Mouse (Mus musculus) A20 (cell line): Measurements from ENCODE around the gene Slc11a1.

Experiments used
- DNase-seq: peaks from one replicate; pipeline ENCODE4 v3.0.0-alpha.2; 2011; ENCODE audit warnings: low read depth, low spot score

Slc11a1 gene

DNA sequence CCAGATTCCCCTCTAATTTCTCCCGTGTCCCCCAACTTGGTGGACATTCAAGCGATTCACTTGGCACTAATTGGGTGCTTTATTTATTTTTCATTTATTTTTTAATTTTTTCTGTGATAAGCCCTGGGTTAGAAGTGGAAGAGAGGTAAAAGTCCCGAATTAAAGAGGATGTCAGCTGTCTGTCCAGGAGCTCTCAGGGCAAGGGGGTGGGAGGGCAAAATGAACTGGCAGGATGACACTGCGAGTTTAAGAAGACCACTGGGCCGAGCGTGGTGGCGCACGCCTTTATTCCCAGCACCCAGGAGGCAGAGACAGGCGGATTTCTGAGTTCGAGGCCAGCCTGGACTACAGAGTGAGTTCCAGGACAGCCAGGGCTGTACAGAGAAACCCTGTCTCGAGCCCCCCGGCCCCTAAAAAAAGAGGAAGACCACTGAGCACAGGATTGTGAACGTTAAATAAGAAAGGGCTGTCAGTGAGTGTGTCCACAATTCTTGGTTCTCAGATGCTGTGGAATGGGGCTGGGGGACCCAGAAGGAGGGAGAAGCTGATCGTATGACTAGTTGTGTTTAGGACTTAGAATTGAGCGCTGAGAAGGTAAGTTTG is 12.5 kb downstream of the Slc11a1 start:
- DNase-seq: peak; percentile 43

DNA sequence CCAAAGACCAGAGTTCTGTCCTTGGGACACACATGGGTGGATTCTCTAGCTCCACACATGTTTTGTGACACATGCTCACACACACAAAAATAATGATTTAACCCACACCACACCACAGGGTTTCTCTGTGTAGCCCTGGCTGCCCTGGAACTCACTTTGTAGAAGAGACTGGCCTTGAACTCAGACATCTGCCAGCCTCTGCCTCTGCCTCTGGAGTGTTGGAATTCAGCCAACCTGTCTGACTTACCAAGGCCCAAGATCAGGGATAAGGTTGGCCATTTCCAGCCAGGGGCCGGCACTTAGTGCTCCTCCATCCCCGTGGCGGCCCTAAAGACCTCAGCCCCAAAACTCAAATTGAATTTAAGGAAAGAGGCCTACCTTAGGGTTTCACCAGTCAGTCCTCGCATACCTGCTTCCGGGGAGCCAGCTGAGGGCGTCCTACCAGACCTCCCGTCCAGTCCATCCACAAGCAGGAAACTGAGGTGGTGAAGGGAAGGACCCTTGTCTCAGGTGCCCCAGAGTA is 13.5 kb downstream of the Slc11a1 start:
- no peak for DNase-seq

DNA sequence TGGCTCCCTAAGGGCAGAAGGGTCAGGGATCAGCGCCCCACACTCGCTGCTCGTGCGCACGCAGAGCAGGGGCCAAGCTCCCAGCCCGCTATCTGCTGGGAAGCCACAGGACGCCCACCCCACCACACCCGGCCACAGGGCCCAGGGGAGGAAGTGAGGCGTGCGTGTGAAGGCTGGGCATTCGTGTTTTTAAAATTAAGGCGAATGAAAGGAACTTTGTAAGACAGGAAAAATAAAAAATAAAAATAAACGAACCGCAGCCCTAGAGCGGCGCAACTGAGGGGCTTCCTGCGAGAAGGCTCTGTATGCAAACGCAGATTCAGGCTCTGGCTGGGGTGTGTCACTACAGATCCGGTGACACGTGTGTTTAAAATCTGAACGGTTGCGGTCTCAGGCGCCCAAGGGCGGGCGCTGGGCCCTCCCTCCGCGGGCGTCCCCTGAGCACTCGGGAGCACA is 14.9 kb downstream of the Slc11a1 start:
- peak; percentile 91 for DNase-seq

DNA sequence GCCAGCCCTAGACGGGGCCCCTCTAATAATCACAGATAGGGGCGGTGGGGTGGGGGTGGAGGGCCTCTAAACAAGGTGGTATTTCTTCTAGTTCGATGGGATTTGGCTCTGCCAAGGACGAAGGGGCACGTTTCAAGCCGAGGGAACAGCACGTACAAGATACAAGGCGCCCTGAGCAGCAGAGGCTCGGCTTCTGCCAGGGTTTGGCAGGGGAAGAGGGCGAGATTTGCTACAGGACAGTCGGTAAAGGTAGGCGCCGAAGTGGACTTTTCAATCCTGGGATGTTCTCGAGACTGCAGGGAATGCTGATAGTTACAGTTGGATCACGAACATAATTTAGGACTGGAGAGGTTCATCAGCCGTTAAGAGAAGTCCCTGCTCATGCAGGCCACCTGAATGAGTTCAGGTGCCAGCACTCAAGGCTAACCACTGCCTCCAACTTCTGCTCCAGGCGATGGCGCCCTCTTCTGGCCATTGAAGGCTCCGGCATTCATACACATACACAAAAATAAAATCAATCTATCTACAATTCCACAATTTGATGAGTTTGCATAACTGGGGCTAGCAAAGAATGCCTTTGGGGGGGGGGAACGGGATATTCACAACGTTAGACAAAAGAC is 15.4 kb downstream of the Slc11a1 start:
- peak; percentile 95 for DNase-seq

DNA sequence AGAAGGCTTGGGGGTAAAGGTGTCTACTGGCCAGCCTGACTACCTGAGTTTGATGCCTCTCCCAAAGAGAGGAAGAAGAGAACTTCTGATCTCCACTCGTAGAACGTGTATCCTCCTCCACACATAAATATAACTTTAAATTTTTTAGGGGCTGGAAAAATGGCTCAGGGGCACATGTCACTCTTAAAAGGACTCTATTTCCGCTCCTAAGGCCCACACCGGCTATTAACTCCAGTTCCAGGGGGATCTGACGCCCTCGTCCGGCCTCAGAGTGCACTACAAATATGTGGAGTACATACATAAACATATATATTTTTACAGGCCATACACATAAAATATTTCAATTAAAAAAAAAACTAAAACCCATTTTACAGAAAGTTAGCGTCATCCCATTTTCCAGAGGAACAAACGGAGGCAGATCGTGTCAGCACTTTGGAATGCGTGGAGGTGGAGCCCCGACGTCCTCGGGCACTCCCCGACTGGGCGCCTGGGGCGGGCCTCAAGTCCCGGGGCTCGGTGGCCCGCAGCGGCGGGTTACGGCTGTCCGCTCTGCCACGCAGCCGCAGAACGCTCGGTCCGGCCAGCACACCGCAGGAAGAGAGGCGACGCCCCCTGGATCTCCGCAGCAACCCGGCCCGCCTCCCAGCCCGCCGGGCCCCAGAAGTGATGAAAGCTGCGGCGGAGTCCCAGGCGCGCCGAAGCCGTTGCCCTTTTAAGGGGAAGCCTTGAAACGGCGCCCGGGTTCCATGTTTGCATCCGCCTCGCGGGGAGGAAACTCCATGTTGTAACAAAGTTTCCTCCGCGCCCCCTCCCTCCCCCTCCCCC is 16.1 kb downstream of the Slc11a1 start, which contains the start of gene Ctdsp1:
Gene Ctdsp1, plus strand, starts transcription at position 586 of the 825 bp plus-strand sequence.
- peak; percentile 96 for DNase-seq

DNA sequence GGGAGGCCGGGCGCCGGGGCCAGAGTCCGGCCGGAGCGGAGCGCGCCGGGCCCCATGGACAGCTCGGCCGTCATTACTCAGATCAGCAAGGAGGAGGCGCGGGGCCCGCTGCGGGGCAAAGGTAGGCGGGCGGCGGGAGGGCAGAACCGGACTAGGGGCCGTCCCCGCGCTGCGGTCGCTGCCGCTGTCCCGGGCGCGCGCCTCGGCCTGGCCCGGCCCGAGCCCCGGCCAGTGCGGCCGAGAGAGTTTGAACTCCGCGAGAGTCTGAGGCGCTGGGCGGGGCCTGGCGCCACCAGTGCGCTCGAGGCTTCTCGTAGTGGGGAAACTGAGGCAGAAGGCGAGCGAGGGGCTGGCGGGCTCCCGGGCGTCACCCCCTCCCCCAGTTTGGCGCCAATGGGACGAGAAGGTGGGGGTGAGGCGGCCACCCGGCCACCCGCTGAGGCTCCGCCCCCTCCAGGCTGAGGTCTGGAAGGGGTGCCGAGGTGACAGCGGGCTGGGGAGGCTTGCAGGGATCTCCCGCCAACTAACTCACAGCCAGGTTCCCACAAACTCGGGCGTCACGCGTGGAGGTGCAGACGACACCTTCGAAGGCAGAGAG is 16.9 kb downstream of the Slc11a1 start:
- peak; percentile 92 for DNase-seq

DNA sequence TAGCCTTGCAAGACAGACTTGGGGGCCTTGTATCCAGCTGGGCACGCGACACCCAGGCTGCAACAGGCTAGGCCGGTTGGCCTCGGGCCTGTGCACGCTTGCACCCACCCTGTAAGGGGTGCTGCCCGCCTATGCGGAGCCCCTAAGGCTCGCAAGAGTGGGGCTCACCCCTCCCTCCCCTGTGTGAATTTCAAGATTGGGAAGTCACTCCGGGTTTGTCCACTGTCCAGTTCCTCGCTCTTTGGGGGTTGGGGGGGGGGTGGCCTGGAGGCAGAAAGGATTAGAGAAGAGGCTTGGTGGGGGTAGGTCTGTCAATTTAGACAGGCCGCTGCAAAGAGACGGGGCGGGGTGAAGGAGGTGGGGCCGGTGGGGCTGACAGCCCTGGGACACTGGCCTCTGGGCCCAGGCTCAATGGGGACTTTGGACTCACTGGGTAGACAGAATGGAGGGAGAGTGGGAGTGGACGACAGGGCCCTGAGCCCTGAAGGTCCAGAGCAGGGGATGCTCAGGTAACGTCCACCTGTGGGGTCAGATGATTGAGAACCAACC is 17.5 kb downstream of the Slc11a1 start:
- no peak for DNase-seq

DNA sequence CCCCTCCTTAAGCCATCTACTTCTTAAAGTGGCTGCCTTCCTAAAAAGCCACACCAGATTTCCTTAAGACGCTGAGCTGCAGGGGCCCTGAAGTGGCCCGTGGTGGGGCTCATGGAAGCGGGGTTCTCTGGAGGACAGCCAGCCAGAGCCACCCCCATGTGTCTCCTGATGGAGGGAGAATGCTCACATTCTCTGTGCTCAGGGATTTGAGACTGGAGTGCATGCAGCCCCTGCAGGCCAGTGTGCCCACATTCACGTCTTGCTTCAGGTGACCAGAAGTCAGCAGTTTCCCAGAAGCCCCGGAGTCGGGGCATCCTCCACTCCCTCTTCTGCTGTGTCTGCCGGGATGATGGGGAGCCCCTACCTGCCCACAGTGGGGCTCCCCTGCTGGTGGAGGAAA is 18.0 kb downstream of the Slc11a1 start:
- no peak for DNase-seq

DNA sequence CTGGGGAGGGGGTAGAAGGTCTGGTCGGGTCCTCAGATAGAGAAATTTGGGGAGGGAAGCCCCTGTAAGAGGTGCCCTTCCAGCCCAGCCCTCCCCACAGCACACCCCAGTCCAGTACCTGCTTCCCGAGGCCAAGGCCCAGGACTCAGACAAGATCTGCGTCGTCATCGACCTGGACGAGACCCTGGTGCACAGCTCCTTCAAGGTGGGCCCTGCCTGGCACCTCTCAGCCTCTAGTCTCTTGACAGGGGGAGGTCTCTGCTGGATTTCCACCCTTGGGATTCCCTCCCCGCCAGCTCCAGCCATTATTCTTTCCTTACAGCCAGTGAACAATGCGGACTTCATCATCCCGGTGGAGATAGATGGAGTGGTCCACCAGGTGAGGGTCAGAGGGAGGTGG is 18.7 kb downstream of the Slc11a1 start:
- no peak for DNase-seq

DNA sequence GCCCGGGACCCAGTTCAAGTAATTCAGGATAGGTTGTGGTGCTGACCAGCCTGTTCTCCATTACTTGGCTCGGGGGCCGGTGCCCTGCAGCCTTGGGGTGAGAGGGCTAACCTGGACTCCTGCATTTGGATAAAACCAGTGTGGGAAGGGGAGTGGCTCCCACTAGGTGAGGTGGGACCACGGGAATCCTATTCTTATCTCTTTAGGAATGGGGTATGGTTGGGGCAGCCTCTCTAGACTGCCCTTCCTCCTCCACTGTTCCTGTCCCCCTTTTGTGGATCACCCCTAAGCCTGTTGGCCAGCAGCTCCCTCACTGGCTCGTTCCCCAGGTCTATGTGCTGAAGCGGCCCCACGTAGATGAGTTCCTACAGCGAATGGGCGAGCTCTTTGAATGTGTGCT is 19.3 kb downstream of the Slc11a1 start:
- no peak for DNase-seq

DNA sequence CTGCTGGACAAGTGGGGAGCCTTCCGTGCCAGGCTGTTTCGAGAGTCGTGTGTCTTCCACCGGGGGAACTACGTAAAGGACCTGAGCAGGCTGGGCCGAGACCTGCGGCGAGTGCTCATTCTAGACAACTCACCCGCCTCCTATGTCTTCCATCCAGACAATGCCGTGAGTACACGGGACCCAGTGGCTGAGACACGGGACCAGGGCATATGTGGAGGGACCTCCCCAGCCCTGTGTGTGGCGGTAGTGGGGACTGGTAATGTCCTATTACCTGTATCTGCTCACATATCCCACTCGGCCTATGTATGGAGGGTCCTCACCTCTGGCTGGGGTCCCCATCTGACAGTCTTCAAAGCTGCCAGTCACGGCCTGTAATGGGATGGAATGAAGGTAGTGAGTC is 19.9 kb downstream of the Slc11a1 start:
- no peak for DNase-seq

DNA sequence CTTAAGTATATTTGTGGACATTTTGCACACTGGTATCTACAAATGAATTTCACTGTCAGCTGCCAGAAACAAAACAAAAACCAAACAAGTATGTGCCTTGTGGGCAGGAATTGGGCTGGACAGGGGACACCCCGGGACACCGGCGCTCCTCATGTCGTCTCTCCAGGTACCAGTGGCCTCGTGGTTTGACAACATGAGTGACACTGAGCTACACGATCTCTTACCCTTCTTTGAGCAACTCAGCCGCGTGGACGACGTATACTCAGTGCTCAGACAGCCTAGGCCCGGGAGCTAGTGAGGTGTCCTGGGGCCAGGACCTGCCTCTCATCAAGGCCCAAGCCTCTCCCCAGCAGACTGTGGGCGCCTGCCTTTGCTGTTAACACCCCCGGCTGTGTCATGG is 20.3 kb downstream of the Slc11a1 start:
- DNase-seq: no peak

DNA sequence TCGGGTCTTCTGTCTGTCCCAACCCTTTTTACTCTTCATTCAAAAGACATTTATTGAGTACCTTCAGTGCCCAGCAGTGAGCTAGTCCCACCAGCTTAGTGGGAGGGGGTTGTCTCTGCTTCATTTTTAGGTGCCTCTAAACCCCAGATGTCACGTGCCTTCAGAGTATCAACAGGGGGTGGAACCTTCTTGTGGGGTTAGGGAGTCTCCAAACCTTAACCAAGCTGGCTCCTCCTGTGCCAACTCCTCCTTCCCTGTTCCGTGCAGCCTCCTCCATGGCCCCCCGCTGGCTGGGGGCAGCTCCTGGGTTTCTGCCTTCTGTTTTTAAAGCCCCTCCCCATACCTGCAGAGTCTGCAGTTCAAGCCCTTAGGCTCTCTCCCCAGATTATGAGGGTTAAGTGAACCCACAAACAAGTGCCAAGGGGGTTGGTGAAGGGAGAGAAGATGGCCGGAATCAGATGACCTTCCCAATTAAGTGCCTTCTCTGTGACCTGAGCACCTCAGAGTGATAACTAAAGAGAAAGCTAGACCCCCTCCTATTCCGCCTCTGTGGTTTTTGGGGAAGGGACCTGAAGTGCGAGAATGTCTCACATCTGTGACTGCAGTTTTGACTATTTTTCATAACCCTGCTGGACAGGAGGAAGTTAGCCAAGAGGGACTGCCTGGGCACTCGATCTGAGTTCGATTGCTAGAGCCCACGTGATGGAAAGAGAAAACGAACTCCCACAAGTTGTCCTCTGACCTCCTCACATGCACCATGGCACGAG is 21.6 kb downstream of the Slc11a1 start:
- peak; percentile 33 for DNase-seq

DNA sequence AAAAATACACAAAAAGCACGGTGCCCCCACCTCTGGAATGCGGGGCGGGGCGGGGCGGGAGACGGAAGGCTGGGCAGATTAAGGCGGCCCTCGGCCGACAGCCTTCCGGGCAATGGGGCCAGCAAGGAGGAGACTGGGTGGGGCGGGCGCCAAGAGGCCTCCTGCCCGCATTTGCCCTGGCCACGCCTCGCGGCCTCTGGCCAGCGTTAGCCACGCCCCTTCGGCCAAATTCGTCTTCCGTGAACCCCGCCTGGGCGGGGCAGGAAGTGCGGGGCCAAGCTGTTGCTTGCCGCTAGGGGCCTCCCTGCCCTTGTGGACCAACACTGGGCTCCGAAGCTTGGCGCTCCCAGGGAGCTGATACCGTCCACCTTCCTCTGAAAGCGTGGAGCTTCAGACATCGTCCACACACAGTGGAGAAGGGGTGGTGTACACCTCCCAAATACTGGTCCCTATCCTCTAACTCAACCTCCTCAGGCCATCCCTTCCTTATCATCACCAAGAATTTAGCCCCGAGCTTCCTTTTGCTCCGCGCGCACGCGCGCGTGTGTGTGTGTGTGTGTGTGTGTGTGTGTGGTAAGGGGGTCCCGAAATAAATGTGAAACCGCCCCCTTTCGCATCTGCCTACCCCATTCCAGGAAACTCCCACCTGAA is 22.4 kb downstream of the Slc11a1 start:
- DNase-seq: peak; percentile 100

DNA sequence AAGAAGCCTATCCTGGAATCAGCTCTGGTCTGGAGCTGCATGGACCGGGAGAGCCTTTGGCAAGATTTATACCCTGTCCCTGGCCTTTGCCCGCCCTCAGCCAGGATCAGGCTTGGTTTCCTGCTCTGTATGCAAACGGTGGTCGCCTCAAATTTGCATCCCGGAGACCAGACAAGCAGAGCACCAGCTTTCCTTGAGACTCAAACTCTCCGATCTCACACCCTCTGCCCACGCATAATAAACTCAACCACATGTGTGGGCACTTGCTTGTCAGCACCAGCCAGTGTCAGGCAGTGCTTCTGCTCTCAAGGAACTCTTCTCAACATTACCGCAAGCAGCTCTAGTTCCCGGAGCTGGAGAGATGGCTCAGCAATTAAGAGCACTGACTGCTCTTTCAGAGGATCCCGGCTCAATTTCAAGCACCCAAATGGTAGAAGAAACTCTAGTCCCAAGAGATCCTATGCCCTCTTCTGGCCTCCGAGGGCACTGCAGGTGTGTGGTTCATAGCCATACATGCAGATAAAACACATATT is 23.0 kb downstream of the Slc11a1 start:
- DNase-seq: peak; percentile 91

DNA sequence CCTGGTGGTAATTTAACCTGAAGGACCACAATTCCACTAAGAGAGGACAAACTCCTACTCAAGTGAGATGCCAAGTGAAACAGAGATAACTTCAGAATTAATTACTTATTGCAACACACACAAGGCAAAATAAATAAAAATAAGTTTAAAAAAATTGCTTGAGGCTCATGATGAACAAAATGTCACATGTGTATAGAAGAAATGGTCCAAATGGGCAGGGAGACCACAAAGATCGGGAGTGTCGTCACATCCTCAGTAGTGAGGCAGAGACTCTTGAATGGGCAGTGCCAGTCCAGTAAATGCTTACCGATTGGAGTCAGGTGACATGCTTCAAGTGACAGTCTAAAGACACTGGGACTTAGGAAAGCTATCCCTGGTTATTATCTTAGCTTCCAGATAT is 25.5 kb downstream of the Slc11a1 start:
- DNase-seq: no peak

DNA sequence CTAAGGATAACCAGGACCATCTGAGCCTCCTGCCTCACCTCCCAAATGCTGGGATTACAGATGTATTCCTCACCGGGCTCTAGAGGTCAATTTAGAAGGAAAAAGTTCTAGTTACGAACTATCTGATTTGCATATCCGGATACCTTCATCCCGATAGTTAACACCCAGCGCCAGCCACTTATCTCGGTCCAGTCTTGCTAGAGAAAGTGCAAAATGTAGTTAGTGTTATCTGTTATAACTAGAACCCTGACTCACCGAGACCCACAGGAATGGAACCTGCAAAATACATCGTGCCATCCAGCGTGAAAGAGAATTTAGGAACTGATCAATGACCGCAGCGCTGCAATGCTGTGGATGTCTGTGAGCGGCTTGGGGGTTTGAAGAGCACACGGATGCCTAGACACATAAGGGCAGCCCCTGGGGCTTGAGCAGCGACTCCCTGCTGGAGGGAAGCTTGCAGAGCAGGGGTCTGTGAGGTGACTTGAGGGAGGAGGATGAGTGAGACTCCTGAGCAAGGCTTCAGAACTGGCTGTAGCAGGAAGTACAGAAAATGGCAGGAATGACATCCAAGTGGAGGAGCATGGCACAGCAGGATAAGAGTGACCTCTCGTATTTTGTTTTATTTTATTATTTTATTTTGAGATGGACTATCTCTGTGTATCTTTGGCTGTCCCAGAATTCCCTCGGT is 26.2 kb downstream of the Slc11a1 start:
- DNase-seq: no peak

DNA sequence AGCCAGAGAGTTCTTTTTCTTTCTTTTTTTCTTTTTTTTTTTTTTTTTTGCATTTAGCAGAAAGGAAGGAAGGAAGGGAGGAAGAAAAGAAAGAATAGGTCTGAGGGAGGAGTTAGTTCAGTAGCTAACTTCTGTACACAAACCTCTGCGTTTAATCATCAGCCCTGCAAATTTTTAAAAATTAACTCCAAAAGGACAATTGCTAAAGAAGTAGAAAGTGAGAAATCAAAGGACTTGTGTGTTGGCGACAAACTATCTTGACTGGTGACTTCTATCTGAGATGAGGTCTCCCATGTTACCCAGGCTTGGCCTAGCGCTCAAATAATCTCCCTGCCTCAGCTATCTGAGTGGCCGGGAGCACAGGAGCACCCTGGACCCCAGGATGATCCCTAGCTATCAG is 29.2 kb downstream of the Slc11a1 start:
- no peak for DNase-seq
